ENCODE assay signal across 11 mouse cellular contexts in genomic region chr12:102708220-102708619, GRCm38 (mm10). TPM values are rescaled to one million over a fixed set of nuclear protein-coding genes. Genes with fewer than 3 reads are reported as not detected.
DNase-seq lines count a peak whose midpoint lies in the region; ATAC-seq and TF ChIP-seq lines count a peak whose summit lies in the region.
"Had no signal": no experiment of that assay in that cellular context is flagged by ENCODE, and none has a peak within 500 bp of the region (broad histone marks: within the 10 kb centered on the region; RNA-seq: fewer than 3 reads in every experiment).

No protein-coding gene starts in this region.

- WGBS in heart, adult 2 months, result 36% methylated on average over 11 of the region's 11 CpGs
- WGBS in neural tube, embryonic 15.5 days, result 76% methylated on average over 11 of the region's 11 CpGs

- no peaks in the 10 kb centered on the region for H3K79me2 ChIP-seq in heart, adult 2 months (replicated peaks; ENCODE audit: control insufficient read depth, insufficient read depth, low read length)

- no peak overlapping the region for H3K4me2 ChIP-seq in neural tube, embryonic 15.5 days
- H3K4me2 ChIP-seq: hindbrain, embryonic 15.5 days; limb, embryonic 13.5 days had no signal

- H3K27me3 ChIP-seq in heart, adult 2 months (ENCODE audit: control insufficient read depth, insufficient read depth, low read length), result no peaks in the 10 kb centered on the region
- no peaks in the 10 kb centered on the region for H3K27me3 ChIP-seq in neural tube, embryonic 15.5 days (replicated peaks)
- H3K27me3 ChIP-seq: hindbrain, embryonic 15.5 days; limb, embryonic 13.5 days had no signal

- no peak for TF ChIP-seq POLR2A in heart, adult 2 months (IDR thresholded peaks at IDR 0.05; ENCODE audit: insufficient read depth, low read depth, low read length)

- H3K9ac ChIP-seq in heart, adult 2 months (ENCODE audit: low read depth, low read length), result no peak overlapping the region
- H3K9ac ChIP-seq in neural tube, embryonic 15.5 days (replicated peaks), result no peak overlapping the region
- H3K9ac ChIP-seq: hindbrain, embryonic 15.5 days; limb, embryonic 13.5 days had no signal

- H3K36me3 ChIP-seq in heart, adult 2 months (ENCODE audit: control insufficient read depth, insufficient read depth, low read length), result no peaks in the 10 kb centered on the region
- H3K36me3 ChIP-seq in neural tube, embryonic 15.5 days, result no peaks in the 10 kb centered on the region
- H3K36me3 ChIP-seq: hindbrain, embryonic 15.5 days; limb, embryonic 13.5 days had no signal

- peak; percentile 36 to 51 for DNase-seq in heart, adult 2 months
- DNase-seq in heart, postnatal 36 days, result no peak
- peak; percentile 43 for DNase-seq in thymus, postnatal 4 days
- DNase-seq in thymus, postnatal 14 days, result no peak
- peak; percentile 36 for DNase-seq in gastrocnemius, postnatal 14 days
- peak; percentile 38 to 57 for DNase-seq in urinary bladder, postnatal 36 days (ENCODE audit: low spot score in 2 of 2)
- DNase-seq in left cerebral cortex, adult 8-10 months (ENCODE audit: low spot score in 2 of 2), result no peak
- DNase-seq: cerebellum, adult 18-20 months had no signal

- no peak for ATAC-seq in neural tube, embryonic 15.5 days (ENCODE audit: low FRiP score)

- TF ChIP-seq EP300 in heart, adult 2 months (IDR thresholded peaks at IDR 0.05; ENCODE audit: insufficient read depth, low read depth, low read length), result no peak

- intact Hi-C loops in heart, adult 2 months (cut with DNase I), result loop anchor here (1.0 to 10.0 kb wide), 3 partner anchors 34 to 357 kb away; partner anchors contain the start of genes Moap1 and Tmem251
- intact Hi-C loops in heart, postnatal 36 days (cut with DNase I), result loop anchor here (1.0 to 5.0 kb wide), 2 partner anchors 129 to 186 kb away; no protein-coding TSS in a partner anchor
- intact Hi-C loops in gastrocnemius, postnatal 14 days (cut with DNase I; ENCODE audit: low total_unique reads), result loop anchor here (5.0 kb wide), 1 partner anchor 126 kb away; no protein-coding TSS in a partner anchor

- H3K9me3 ChIP-seq in neural tube, embryonic 15.5 days (replicated peaks), result no peaks in the 10 kb centered on the region
- H3K9me3 ChIP-seq: hindbrain, embryonic 15.5 days; limb, embryonic 13.5 days had no signal

- no peak overlapping the region for H3K27ac ChIP-seq in heart, adult 2 months
- H3K27ac ChIP-seq in neural tube, embryonic 15.5 days (replicated peaks), result no peak overlapping the region
- H3K27ac ChIP-seq: hindbrain, embryonic 15.5 days; limb, embryonic 13.5 days had no signal

- TF ChIP-seq CTCF in heart, adult 2 months (IDR thresholded peaks at IDR 0.05), result peak; percentile 72

- H3K4me1 ChIP-seq in heart, adult 2 months (ENCODE audit: control insufficient read depth, insufficient read depth, low read length), result peaks cover 5% of the 10 kb centered on the region; the same call in 1 of the 2 replicates
- peaks cover 20% of the 10 kb centered on the region for H3K4me1 ChIP-seq in neural tube, embryonic 15.5 days

- no peak overlapping the region for H3K4me3 ChIP-seq in heart, adult 2 months
- no peak overlapping the region for H3K4me3 ChIP-seq in neural tube, embryonic 15.5 days (replicated peaks)
- H3K4me3 ChIP-seq: hindbrain, embryonic 15.5 days; limb, embryonic 13.5 days had no signal

RNA-seq across cellular contexts. Expression of gene Itpk1, which starts 3.5 kb away (rescaled TPM):
- total RNA-seq in heart, adult 2 months (2021), result 1 to 10 TPM; 7.9 to 9.5 TPM
- 11.6 and 11.9 TPM in 2 replicates for polyA plus RNA-seq in heart, adult 2 months (2012; rRNA removed)
- total RNA-seq in heart, postnatal 36 days (2021), result 1 to 10 TPM; 6.8 to 8.8 TPM
- 1 to 10 TPM; 6.4 to 8.4 TPM for total RNA-seq in gastrocnemius, postnatal 14 days (2021)
- polyA plus RNA-seq in neural tube, embryonic 15.5 days (2015; fragmentation: Nextera tagmentation; extraction: Ambion mirVana), result 42.7 TPM in 2 replicates
- 10 to 100 TPM; 58.8 to 68.2 (median 62.5) TPM for total RNA-seq in left cerebral cortex, adult 8-10 months (2022)

RNA-seq across cellular contexts. Expression of gene Moap1, which starts 35.2 kb away (rescaled TPM):
- 1 to 10 TPM; 7.0 to 7.5 TPM for total RNA-seq in heart, adult 2 months (2021)
- 0.51 TPM in 1 of 2 replicates, not detected in the other for polyA plus RNA-seq in heart, adult 2 months (2012; rRNA removed)
- total RNA-seq in heart, postnatal 36 days (2021), result 1 to 10 TPM; 7.6 to 7.7 TPM
- 1 to 10 TPM; 4.7 to 4.8 TPM for total RNA-seq in gastrocnemius, postnatal 14 days (2021)
- polyA plus RNA-seq in neural tube, embryonic 15.5 days (2015; fragmentation: Nextera tagmentation; extraction: Ambion mirVana), result 62.5 and 76.5 TPM in 2 replicates
- 10 to 100 TPM; 29.9 to 37.3 (median 33.4) TPM for total RNA-seq in left cerebral cortex, adult 8-10 months (2022)

RNA-seq across cellular contexts. Expression of gene Tmem251, which starts 35.3 kb away (rescaled TPM):
- total RNA-seq in heart, adult 2 months (2021), result 1 to 10 TPM; 4.5 to 4.6 TPM
- polyA plus RNA-seq in heart, adult 2 months (2012; rRNA removed), result 1.8 and 4.0 TPM in 2 replicates
- 1 to 10 TPM; 3.7 to 3.9 TPM for total RNA-seq in heart, postnatal 36 days (2021)
- total RNA-seq in gastrocnemius, postnatal 14 days (2021), result 1 to 10 TPM; 2.0 to 2.3 TPM
- 11.7 and 11.9 TPM in 2 replicates for polyA plus RNA-seq in neural tube, embryonic 15.5 days (2015; fragmentation: Nextera tagmentation; extraction: Ambion mirVana)
- total RNA-seq in left cerebral cortex, adult 8-10 months (2022), result 1 to 10 TPM; 5.3 to 6.3 (median 5.9) TPM

RNA-seq across cellular contexts. Expression of gene Gm28051, which starts 49.3 kb away (rescaled TPM):
- total RNA-seq in heart, adult 2 months (2021), result not detected
- not detected in 2 replicates for polyA plus RNA-seq in heart, adult 2 months (2012; rRNA removed)
- not detected for total RNA-seq in heart, postnatal 36 days (2021)
- not detected for total RNA-seq in gastrocnemius, postnatal 14 days (2021)
- not detected in 2 replicates for polyA plus RNA-seq in neural tube, embryonic 15.5 days (2015; fragmentation: Nextera tagmentation; extraction: Ambion mirVana)
- total RNA-seq in left cerebral cortex, adult 8-10 months (2022), result not detected
- polyA plus RNA-seq: hindbrain, embryonic 15.5 days; limb, embryonic 13.5 days had no signal

RNA-seq across cellular contexts. Expression of gene Gon7, which starts 49.4 kb away (rescaled TPM):
- total RNA-seq in heart, adult 2 months (2021), result 10 to 100 TPM in 1 of 2 experiments, 1 to 10 TPM in 1; 9.8 to 10.4 TPM
- polyA plus RNA-seq in heart, adult 2 months (2012; rRNA removed), result 5.9 and 7.0 TPM in 2 replicates
- total RNA-seq in heart, postnatal 36 days (2021), result 1 to 10 TPM; 9.3 to 9.4 TPM
- total RNA-seq in gastrocnemius, postnatal 14 days (2021), result 1 to 10 TPM; 7.2 to 7.6 TPM
- 47.4 and 47.9 TPM in 2 replicates for polyA plus RNA-seq in neural tube, embryonic 15.5 days (2015; fragmentation: Nextera tagmentation; extraction: Ambion mirVana)
- 10 to 100 TPM; 12.7 to 15.0 (median 13.4) TPM for total RNA-seq in left cerebral cortex, adult 8-10 months (2022)

Comparison
In these comparisons a context has a peak if more than half of its experiments do, and no peak if none do; other contexts are left out.
1. DNase-seq: peak in heart, adult 2 months (2 of 2), thymus, postnatal 4 days (single experiment), gastrocnemius, postnatal 14 days (single experiment) and urinary bladder, postnatal 36 days (2 of 2); none in heart, postnatal 36 days (0 of 2), thymus, postnatal 14 days (single experiment) and left cerebral cortex, adult 8-10 months (0 of 2).
2. RNA of gene Itpk1, which starts 3.5 kb away (total RNA-seq): 58.8 to 68.2 TPM in left cerebral cortex, adult 8-10 months; 7.9 to 9.5 TPM in heart, adult 2 months, 6.8 to 8.8 TPM in heart, postnatal 36 days and 6.4 to 8.4 TPM in gastrocnemius, postnatal 14 days; every median in the first group is over 4 times any median in the second.